Mouse (Mus musculus) hindbrain, embryonic 11.5 days (tissue): ENCODE data around the gene Csf2rb. TPM values are rescaled to one million over a fixed set of nuclear protein-coding genes. Genes with fewer than 3 reads are reported as not detected.

Experiments
- ATAC-seq: fragments of 200-750 bp; cut with Nextera tagmentation; 2 replicates; pipeline ENCODE4 v1.8.0; 2017; ENCODE audit warnings: mild to moderate bottlenecking, moderate TSS enrichment, moderate library complexity; ENCODE audit not compliant: low FRiP score
- DNase-seq: peaks from one replicate; pipeline ENCODE4 v3.0.0-alpha.2; 2015; ENCODE audit warnings: low spot score
- H3K27ac ChIP-seq: fragments of 300-500 bp; sonication (generic); 2 replicates; pipeline ENCODE4 v1.5.1; 2014; ENCODE audit warnings: mild to moderate bottlenecking, low read depth, low read length
- H3K27me3 ChIP-seq: fragments of 300-500 bp; sonication (generic); 2 replicates; pipeline ENCODE4 v1.6.1; 2014; ENCODE audit warnings: mild to moderate bottlenecking, low read length, moderate library complexity, mixed read lengths; ENCODE audit not compliant: control insufficient read depth, insufficient read depth
- H3K36me3 ChIP-seq: fragments of 300-500 bp; sonication (generic); 2 replicates; pipeline ENCODE4 v1.6.1; 2014; ENCODE audit warnings: mild to moderate bottlenecking, low read length, moderate library complexity, mixed read lengths; ENCODE audit not compliant: control insufficient read depth, insufficient read depth
- H3K4me1 ChIP-seq: fragments of 300-500 bp; sonication (generic); replicated peaks from 2 replicates; pipeline ENCODE4 v1.6.1; 2014; ENCODE audit warnings: low read length, mixed read lengths; ENCODE audit not compliant: control insufficient read depth, insufficient read depth
- H3K4me2 ChIP-seq: fragments of 300-500 bp; sonication (generic); replicated peaks from 2 replicates; pipeline ENCODE4 v1.6.1; 2014; ENCODE audit warnings: mild to moderate bottlenecking, low read depth, low read length
- H3K4me3 ChIP-seq: fragments of 300-500 bp; sonication (generic); 2 replicates; pipeline ENCODE4 v1.5.1; 2014; ENCODE audit warnings: low read depth, low read length
- H3K9ac ChIP-seq: fragments of 300-500 bp; sonication (generic); 2 replicates; pipeline ENCODE4 v1.6.1; 2014; ENCODE audit warnings: low read depth, low read length
- H3K9me3 ChIP-seq: fragments of 300-500 bp; sonication (generic); 2 replicates; pipeline ENCODE4 v1.6.1; 2016; ENCODE audit warnings: low read length; ENCODE audit not compliant: control insufficient read depth
- WGBS: fragments of 180-500 bp; shearing (Covaris S2); extraction: QIAGEN DNeasy Blood & Tissue Kit; methylation state at CpG from one replicate; pipeline ENCODE4 v1.1.7; 2014; 5-methylcytosine and 5-hydroxymethylcytosine counted together
- polyA plus RNA-seq: library from polyadenylated mRNA; unstranded; fragments of >200 nt; fragmentation: Nextera tagmentation; extraction: Ambion mirVana; gene quantifications from 2 replicates; pipeline ENCODE4 v1.2.1, GENCODE M21; 2014

Csf2rb gene
- polyA plus RNA-seq, 1 experiment from 2014 or later, result 1.9 TPM

GRCm38 (mm10) chr15:78395478-78395962, 70.0 kb downstream of the Csf2rb start, which contains the start of gene Tex33:
Gene Tex33, minus strand, starts transcription at chr15:78395912.
- DNase-seq (no peak), ATAC-seq (no peak)
- Histone ChIP-seq H3K4me2 (no peak within 1 kb of the TSS), H3K4me1 (no peaks in the 10 kb centered on the region), H3K36me3 (no peaks in the 10 kb centered on the region), H3K27me3 (no peaks in the 10 kb centered on the region), H3K9ac (no peak within 1 kb of the TSS), H3K4me3 (no peak within 1 kb of the TSS), H3K9me3 (no peaks in the 10 kb centered on the region), H3K27ac (no peak within 1 kb of the TSS)
- 78% methylated on average over 8 of the region's 8 CpGs for WGBS

DNA sequence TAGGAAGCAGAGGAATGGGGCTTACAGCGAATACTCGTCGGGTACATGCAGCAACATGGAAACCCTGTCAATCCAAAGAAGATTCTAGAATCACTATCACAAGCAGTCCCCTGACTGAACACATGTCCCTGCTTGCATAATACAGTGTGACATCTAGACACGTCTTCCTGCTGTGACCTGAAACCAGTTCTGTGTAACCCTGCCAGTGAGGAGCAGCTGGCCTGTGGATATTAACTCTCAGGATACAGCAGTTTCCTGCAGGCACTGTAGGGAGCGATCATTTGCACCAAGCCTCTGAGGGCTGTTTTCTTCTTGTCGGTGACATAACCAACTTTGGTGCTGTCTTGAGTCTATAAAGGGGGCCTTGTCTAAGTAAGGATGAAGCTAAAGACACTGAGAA, 75.8 kb downstream of the Csf2rb start:
- 77% methylated on average over 6 of the region's 6 CpGs for WGBS
- H3K4me3 ChIP-seq, result no peak overlapping the region
- peaks cover 3% of the 10 kb centered on the region; the same call in 1 of the 2 replicates for H3K4me1 ChIP-seq
- H3K27me3 ChIP-seq, result no peaks in the 10 kb centered on the region; the same call in 1 of the 2 replicates
- DNase-seq (no peak), ATAC-seq (no peak)
- H3K4me2 ChIP-seq, result no peak overlapping the region
- H3K9me3 ChIP-seq, result no peaks in the 10 kb centered on the region
- H3K27ac ChIP-seq, result no peak overlapping the region
- no peaks in the 10 kb centered on the region for H3K36me3 ChIP-seq
- H3K9ac ChIP-seq, result no peak overlapping the region

DNA sequence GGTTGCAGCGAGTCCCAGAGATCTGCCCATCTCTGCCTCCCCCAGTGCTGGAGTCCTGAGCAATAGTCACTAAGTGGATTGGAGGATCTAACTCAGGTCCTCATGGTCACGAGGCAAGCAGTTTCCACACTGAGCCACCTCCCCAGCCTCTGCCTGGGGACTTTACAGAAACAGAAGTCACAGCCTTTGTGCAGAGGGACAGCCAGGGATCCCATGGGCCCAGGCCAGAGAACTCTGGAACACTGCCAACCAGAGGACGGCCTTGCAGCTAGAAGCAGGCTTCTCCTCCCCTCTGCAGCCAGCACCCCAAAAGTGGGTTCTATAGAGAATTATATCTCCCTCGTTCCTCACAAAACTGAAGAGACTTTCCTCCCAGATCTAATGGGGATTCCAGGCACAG, 76.4 kb downstream of the Csf2rb start:
- H3K4me1 ChIP-seq, result peaks cover 3% of the 10 kb centered on the region; the same call in 1 of the 2 replicates
- H3K27ac ChIP-seq, result no peak overlapping the region
- H3K9me3 ChIP-seq, result no peaks in the 10 kb centered on the region
- DNase-seq (no peak), ATAC-seq (no peak)
- H3K9ac ChIP-seq, result no peak overlapping the region
- no peaks in the 10 kb centered on the region for H3K36me3 ChIP-seq
- no peak overlapping the region for H3K4me2 ChIP-seq
- H3K4me3 ChIP-seq, result no peak overlapping the region
- no peaks in the 10 kb centered on the region; the same call in 1 of the 2 replicates for H3K27me3 ChIP-seq
- 75% methylated on average over 4 of the region's 4 CpGs for WGBS

DNA sequence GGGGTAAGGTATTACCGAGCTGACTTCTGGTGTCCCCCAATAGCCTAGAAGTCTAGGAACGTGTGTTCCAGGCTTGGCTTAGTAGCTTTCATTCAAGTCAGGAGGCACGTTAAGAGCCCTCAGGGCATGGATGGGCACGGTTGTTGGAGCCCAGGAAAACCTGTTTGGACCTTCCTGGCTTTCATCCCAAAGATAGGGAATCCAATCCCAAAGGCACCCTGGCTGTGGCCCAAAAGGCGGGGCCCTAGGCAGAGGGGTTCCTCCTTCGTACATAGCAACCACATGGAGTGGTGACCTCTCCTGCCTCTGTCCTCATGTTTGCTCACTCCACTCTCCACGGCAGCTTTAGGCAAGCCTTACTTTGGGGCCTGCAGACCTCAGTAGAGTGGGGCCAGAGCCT, 76.9 kb downstream of the Csf2rb start:
- Histone ChIP-seq H3K36me3 (no peaks in the 10 kb centered on the region), H3K9ac (no peak overlapping the region), H3K27me3 (no peaks in the 10 kb centered on the region; the same call in 1 of the 2 replicates), H3K27ac (no peak overlapping the region), H3K4me1 (peaks cover 3% of the 10 kb centered on the region; the same call in 1 of the 2 replicates), H3K4me3 (no peak overlapping the region), H3K9me3 (no peaks in the 10 kb centered on the region), H3K4me2 (no peak overlapping the region)
- ATAC-seq (no peak), DNase-seq (no peak)
- 87% methylated on average over 7 of the region's 7 CpGs for WGBS

- peaks cover under 1% of the 10 kb centered on the region for H3K27me3 ChIP-seq
- 43% methylated on average over 3 of the region's 3 CpGs for WGBS
- H3K9ac ChIP-seq, result no peak overlapping the region
- peaks cover 5% of the 10 kb centered on the region; the same call in 1 of the 2 replicates for H3K4me1 ChIP-seq
- H3K4me3 ChIP-seq, result no peak overlapping the region
- no peak overlapping the region for H3K27ac ChIP-seq
- no peaks in the 10 kb centered on the region for H3K9me3 ChIP-seq
- no peaks in the 10 kb centered on the region for H3K36me3 ChIP-seq
- ATAC-seq (no peak), DNase-seq (no peak)
- no peak overlapping the region for H3K4me2 ChIP-seq
Observed at GRCm38 (mm10) chr15:78403301-78403741, 77.8 kb downstream of the Csf2rb start.

Other genes with a start within 250 kb of the Csf2rb start
- gene Cacng2, start 205.7 kb upstream of the Csf2rb start, polyA plus RNA-seq, result 1.8 and 2.4 TPM in 2 replicates
- gene Ift27, start 151.6 kb upstream of the Csf2rb start, polyA plus RNA-seq, result 128 and 135 TPM in 2 replicates
- 1.2 and 1.7 TPM in 2 replicates for gene Pvalb, start 119.4 kb upstream of the Csf2rb start, polyA plus RNA-seq
- gene Ncf4, start 81.0 kb upstream of the Csf2rb start, polyA plus RNA-seq, result 6.9 and 7.9 TPM in 2 replicates
- gene Csf2rb2, start 20.0 kb upstream of the Csf2rb start, polyA plus RNA-seq, result 0.34 and 0.39 TPM in 2 replicates
- not detected in 2 replicates for gene Tex33, start 70.2 kb downstream of the Csf2rb start, polyA plus RNA-seq
- gene Tst, start 80.2 kb downstream of the Csf2rb start, polyA plus RNA-seq, result 8.5 TPM in 2 replicates
- gene Mpst, start 80.7 kb downstream of the Csf2rb start, polyA plus RNA-seq, result 2.6 and 2.7 TPM in 2 replicates
- 62.7 and 65.8 TPM in 2 replicates for gene Kctd17, start 102.8 kb downstream of the Csf2rb start, polyA plus RNA-seq
- gene Tmprss6, start 142.9 kb downstream of the Csf2rb start, polyA plus RNA-seq, result 0.05 and 0.24 TPM in 2 replicates
- not detected in 2 replicates for gene Il2rb, start 169.5 kb downstream of the Csf2rb start, polyA plus RNA-seq
- gene C1qtnf6, start 205.7 kb downstream of the Csf2rb start, polyA plus RNA-seq, result 11.8 and 12.4 TPM in 2 replicates
- gene Sstr3, start 218.9 kb downstream of the Csf2rb start, polyA plus RNA-seq, result 0.10 and 0.22 TPM in 2 replicates
- gene Rac2, start 247.0 kb downstream of the Csf2rb start, polyA plus RNA-seq, result 6.4 and 7.6 TPM in 2 replicates